Comparison of ENCODE assay signal across 47 mouse cellular contexts in the genomic region with DNA sequence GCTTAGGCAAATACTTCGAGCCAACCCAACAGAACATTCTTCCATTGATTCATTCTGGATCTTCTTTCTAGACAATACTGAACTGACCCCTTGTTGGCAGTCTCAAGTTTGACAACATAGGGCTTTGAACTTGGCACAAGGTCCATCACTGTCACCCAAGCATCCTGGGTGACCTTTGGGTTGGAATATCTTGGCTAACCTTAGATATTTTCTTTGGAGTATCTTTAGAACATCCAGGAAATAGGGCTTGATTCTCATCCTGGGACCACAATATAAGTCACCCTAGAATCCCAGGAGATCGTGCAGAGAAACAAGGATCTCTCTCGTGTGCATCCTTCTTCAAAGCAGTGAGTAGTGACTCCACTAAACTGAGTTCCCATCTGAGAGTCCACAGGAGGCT. TPM values are rescaled to one million over a fixed set of nuclear protein-coding genes. Genes with fewer than 3 reads are reported as not detected.
"Had no signal": no experiment of that assay in that cellular context is flagged by ENCODE, and none has a peak within 500 bp of the region (broad histone marks: within the 10 kb centered on the region; RNA-seq: fewer than 3 reads in every experiment).

A gene (plus strand): TSS at position 301 of the 400 bp plus-strand sequence.

- H3K36me3 ChIP-seq: limb, embryonic 10.5 days; limb, embryonic 12.5 days; limb, embryonic 13.5 days; limb, embryonic 15.5 days; liver, embryonic 12.5 days; liver, embryonic 13.5 days; liver, embryonic 15.5 days; lung, embryonic 15.5 days; midbrain, embryonic 10.5 days; midbrain, embryonic 12.5 days; midbrain, embryonic 15.5 days; neural tube, embryonic 12.5 days had no signal

- H3K9ac ChIP-seq: limb, embryonic 12.5 days; limb, embryonic 13.5 days; limb, embryonic 15.5 days; liver, embryonic 12.5 days; liver, embryonic 13.5 days; liver, embryonic 14.5 days; liver, embryonic 15.5 days; liver, postnatal 0 days; lung, embryonic 14.5 days; lung, embryonic 15.5 days; midbrain, embryonic 12.5 days; midbrain, embryonic 15.5 days; neural tube, embryonic 12.5 days had no signal

- ATAC-seq: liver, embryonic 12.5 days; liver, postnatal 0 days; lung, postnatal 0 days; midbrain, embryonic 15.5 days; midbrain, embryonic 16.5 days had no signal

- H3K9me3 ChIP-seq: limb, embryonic 10.5 days; limb, embryonic 12.5 days; limb, embryonic 13.5 days; limb, embryonic 15.5 days; liver, embryonic 12.5 days; liver, embryonic 13.5 days; liver, embryonic 15.5 days; lung, embryonic 15.5 days; megakaryocyte, embryonic 14.5 days; midbrain, embryonic 10.5 days; midbrain, embryonic 12.5 days; midbrain, embryonic 15.5 days; neural tube, embryonic 12.5 days had no signal

- H3K4me2 ChIP-seq: limb, embryonic 12.5 days; limb, embryonic 13.5 days; limb, embryonic 15.5 days; liver, embryonic 11.5 days; liver, embryonic 12.5 days; liver, embryonic 13.5 days; liver, embryonic 15.5 days; lung, embryonic 14.5 days; lung, embryonic 15.5 days; midbrain, embryonic 11.5 days; midbrain, embryonic 12.5 days; midbrain, embryonic 15.5 days; neural tube, embryonic 12.5 days had no signal

- H3K4me3 ChIP-seq: limb, embryonic 10.5 days; limb, embryonic 12.5 days; limb, embryonic 13.5 days; limb, embryonic 15.5 days; liver, embryonic 12.5 days; liver, embryonic 13.5 days; liver, embryonic 15.5 days; lung, embryonic 15.5 days; megakaryocyte, embryonic 14.5 days; midbrain, embryonic 10.5 days; midbrain, embryonic 12.5 days; midbrain, embryonic 15.5 days; myocyte; neural tube, embryonic 12.5 days had no signal

- H3K4me1 ChIP-seq: limb, embryonic 10.5 days; limb, embryonic 12.5 days; limb, embryonic 13.5 days; limb, embryonic 15.5 days; liver, embryonic 12.5 days; liver, embryonic 13.5 days; liver, embryonic 15.5 days; lung, embryonic 15.5 days; megakaryocyte, embryonic 14.5 days; midbrain, embryonic 15.5 days; neural tube, embryonic 12.5 days had no signal

- H3K27ac ChIP-seq: limb, embryonic 10.5 days; limb, embryonic 12.5 days; limb, embryonic 13.5 days; limb, embryonic 15.5 days; liver, embryonic 12.5 days; liver, embryonic 13.5 days; liver, embryonic 14.5 days; liver, embryonic 15.5 days; lung, embryonic 15.5 days; macrophage; midbrain, embryonic 10.5 days; midbrain, embryonic 12.5 days; midbrain, embryonic 15.5 days; neural tube, embryonic 12.5 days had no signal

- DNase-seq: left cerebral cortex, postnatal 4 days; liver; liver, embryonic 13.5 days; liver, postnatal 0 days; lung, adult 18-20 months; lung, adult 2 months; lung, embryonic 14.5 days; lung, postnatal 10 days; lung, postnatal 14 days; lung, postnatal 36 days; lung, postnatal 4 days; midbrain, embryonic 14.5 days had no signal

- H3K27me3 ChIP-seq: limb, embryonic 12.5 days; limb, embryonic 13.5 days; limb, embryonic 15.5 days; liver, embryonic 12.5 days; liver, embryonic 13.5 days; liver, embryonic 15.5 days; lung, embryonic 15.5 days; midbrain, embryonic 12.5 days; midbrain, embryonic 15.5 days; neural tube, embryonic 12.5 days had no signal

RNA-seq across cellular contexts. Expression of the gene that starts here (rescaled TPM):
- total RNA-seq: left cerebral cortex, adult 8-10 months; left cerebral cortex, postnatal 10 days; left cerebral cortex, postnatal 14 days; left cerebral cortex, postnatal 25 days; left cerebral cortex, postnatal 36 days; left cerebral cortex, postnatal 4 days; liver, adult 2 months; megakaryocyte progenitor cell, adult 5-6 weeks; megakaryocyte, adult 5-6 weeks; megakaryocyte-erythroid progenitor cell, adult 5-6 weeks; midbrain, postnatal 0 days; monocyte, adult 5-6 weeks had no signal
- polyA plus RNA-seq: limb, embryonic 10.5 days; limb, embryonic 11.5 days; limb, embryonic 12.5 days; limb, embryonic 13.5 days; limb, embryonic 14.5 days; liver, adult 2 months; liver, embryonic 11.5 days; liver, embryonic 12.5 days; liver, embryonic 13.5 days; liver, embryonic 14.5 days; liver, embryonic 15.5 days; liver, embryonic 16.5 days; liver, postnatal 0 days; lung, adult 2 months; lung, embryonic 14.5 days; lung, embryonic 15.5 days; lung, embryonic 16.5 days; lung, postnatal 0 days; macrophage; midbrain, embryonic 10.5 days; midbrain, embryonic 11.5 days; midbrain, embryonic 12.5 days; midbrain, embryonic 14.5 days; midbrain, embryonic 15.5 days; midbrain, embryonic 16.5 days; midbrain, postnatal 0 days; myocyte; neural tube, embryonic 11.5 days; neural tube, embryonic 12.5 days had no signal
